Mouse (Mus musculus) hindbrain, embryonic 11.5 days (tissue): ENCODE results near the gene Tbc1d9. TPM values are rescaled to one million over a fixed set of nuclear protein-coding genes. Genes with fewer than 3 reads are reported as not detected.

Source experiments
- ATAC-seq: fragments of 200-750 bp; cut with Nextera tagmentation; 2 replicates; pipeline ENCODE4 v1.8.0; 2017; ENCODE audit warnings: mild to moderate bottlenecking, moderate TSS enrichment, moderate library complexity; ENCODE audit not compliant: low FRiP score
- DNase-seq: peaks from one replicate; pipeline ENCODE4 v3.0.0-alpha.2; 2015; ENCODE audit warnings: low spot score
- H3K27ac ChIP-seq: fragments of 300-500 bp; sonication (generic); 2 replicates; pipeline ENCODE4 v1.5.1; 2014; ENCODE audit warnings: mild to moderate bottlenecking, low read depth, low read length
- H3K27me3 ChIP-seq: fragments of 300-500 bp; sonication (generic); 2 replicates; pipeline ENCODE4 v1.6.1; 2014; ENCODE audit warnings: mild to moderate bottlenecking, low read length, moderate library complexity, mixed read lengths; ENCODE audit not compliant: control insufficient read depth, insufficient read depth
- H3K36me3 ChIP-seq: fragments of 300-500 bp; sonication (generic); 2 replicates; pipeline ENCODE4 v1.6.1; 2014; ENCODE audit warnings: mild to moderate bottlenecking, low read length, moderate library complexity, mixed read lengths; ENCODE audit not compliant: control insufficient read depth, insufficient read depth
- H3K4me1 ChIP-seq: fragments of 300-500 bp; sonication (generic); replicated peaks from 2 replicates; pipeline ENCODE4 v1.6.1; 2014; ENCODE audit warnings: low read length, mixed read lengths; ENCODE audit not compliant: control insufficient read depth, insufficient read depth
- H3K4me2 ChIP-seq: fragments of 300-500 bp; sonication (generic); replicated peaks from 2 replicates; pipeline ENCODE4 v1.6.1; 2014; ENCODE audit warnings: mild to moderate bottlenecking, low read depth, low read length
- H3K4me3 ChIP-seq: fragments of 300-500 bp; sonication (generic); 2 replicates; pipeline ENCODE4 v1.5.1; 2014; ENCODE audit warnings: low read depth, low read length
- H3K9ac ChIP-seq: fragments of 300-500 bp; sonication (generic); 2 replicates; pipeline ENCODE4 v1.6.1; 2014; ENCODE audit warnings: low read depth, low read length
- H3K9me3 ChIP-seq: fragments of 300-500 bp; sonication (generic); 2 replicates; pipeline ENCODE4 v1.6.1; 2016; ENCODE audit warnings: low read length; ENCODE audit not compliant: control insufficient read depth
- WGBS: fragments of 180-500 bp; shearing (Covaris S2); extraction: QIAGEN DNeasy Blood & Tissue Kit; methylation state at CpG from one replicate; pipeline ENCODE4 v1.1.7; 2014; 5-methylcytosine and 5-hydroxymethylcytosine counted together
- polyA plus RNA-seq: library from polyadenylated mRNA; unstranded; fragments of >200 nt; fragmentation: Nextera tagmentation; extraction: Ambion mirVana; gene quantifications from 2 replicates; pipeline ENCODE4 v1.2.1, GENCODE M21; 2014

The Tbc1d9 gene
- polyA plus RNA-seq, 1 experiment from 2014 or later, result 12.8 TPM

DNA sequence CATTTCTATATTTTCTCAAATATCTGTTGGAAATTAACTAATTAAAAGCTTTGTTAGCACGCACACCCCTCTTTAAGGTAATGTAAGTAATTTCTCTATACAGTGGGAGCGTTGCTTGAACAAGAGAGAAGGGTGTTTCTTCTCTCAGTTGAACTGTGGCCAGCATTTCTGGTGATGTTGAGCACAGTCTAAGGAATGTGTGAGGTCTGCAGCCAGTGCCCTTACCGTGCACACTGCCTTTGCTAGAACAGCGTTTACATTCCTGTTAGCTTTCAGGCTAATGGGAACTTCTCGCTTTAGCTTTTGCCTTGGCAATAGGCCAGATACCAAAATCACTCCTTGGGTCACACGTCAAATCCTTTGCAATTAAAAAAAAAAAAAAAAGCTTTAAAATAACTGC lies 21.2 kb downstream of the Tbc1d9 start:
- ATAC-seq, result no peak
- DNase-seq, result no peak
- Histone ChIP-seq H3K27me3 (no peaks in the 10 kb centered on the region), H3K9me3 (no peaks in the 10 kb centered on the region), H3K36me3 (no peaks in the 10 kb centered on the region), H3K9ac (no peak overlapping the region), H3K4me1 (peaks cover 4% of the 10 kb centered on the region; the same call in 1 of the 2 replicates), H3K4me3 (no peak overlapping the region), H3K4me2 (no peak overlapping the region), H3K27ac (no peak overlapping the region)
- WGBS, result 78% methylated on average over 6 of the region's 6 CpGs

DNA sequence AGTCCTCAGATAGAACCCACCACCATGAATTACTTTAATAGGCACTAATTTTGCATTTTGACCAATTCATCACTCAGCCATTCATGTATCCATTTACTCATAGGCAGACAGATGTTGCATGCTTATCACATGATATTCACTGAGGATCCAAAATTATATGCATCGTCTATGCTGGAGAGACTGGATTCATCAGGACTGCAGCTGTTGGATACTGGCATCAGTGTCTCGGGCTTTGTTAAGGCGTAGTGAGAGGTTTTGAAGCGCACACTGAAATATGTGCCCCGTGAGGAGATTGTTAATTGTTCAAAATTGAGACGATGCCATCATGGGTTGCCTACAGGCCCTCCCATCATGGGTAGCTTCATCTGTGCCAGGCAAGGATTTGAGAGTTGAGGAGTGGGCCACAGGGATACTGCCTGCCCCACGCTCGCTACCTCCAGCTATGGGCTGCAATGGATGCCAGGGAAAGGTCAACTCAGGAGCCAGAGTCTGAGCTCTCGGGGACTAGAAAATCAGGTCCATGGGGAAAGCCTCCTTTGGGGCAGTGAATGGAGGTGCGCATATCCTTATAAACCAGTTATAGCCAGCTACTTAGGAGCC lies 22.3 kb downstream of the Tbc1d9 start:
- Histone ChIP-seq H3K4me3 (no peak overlapping the region), H3K9me3 (no peaks in the 10 kb centered on the region), H3K27me3 (no peaks in the 10 kb centered on the region), H3K27ac (no peak overlapping the region), H3K9ac (no peak overlapping the region), H3K4me2 (no peak overlapping the region), H3K36me3 (no peaks in the 10 kb centered on the region), H3K4me1 (peaks cover 4% of the 10 kb centered on the region; the same call in 1 of the 2 replicates)
- DNase-seq (no peak), ATAC-seq (peak; percentile 31; the same call in 1 of the 2 replicates)
- WGBS, result 88% methylated on average over 10 of the region's 10 CpGs

DNA sequence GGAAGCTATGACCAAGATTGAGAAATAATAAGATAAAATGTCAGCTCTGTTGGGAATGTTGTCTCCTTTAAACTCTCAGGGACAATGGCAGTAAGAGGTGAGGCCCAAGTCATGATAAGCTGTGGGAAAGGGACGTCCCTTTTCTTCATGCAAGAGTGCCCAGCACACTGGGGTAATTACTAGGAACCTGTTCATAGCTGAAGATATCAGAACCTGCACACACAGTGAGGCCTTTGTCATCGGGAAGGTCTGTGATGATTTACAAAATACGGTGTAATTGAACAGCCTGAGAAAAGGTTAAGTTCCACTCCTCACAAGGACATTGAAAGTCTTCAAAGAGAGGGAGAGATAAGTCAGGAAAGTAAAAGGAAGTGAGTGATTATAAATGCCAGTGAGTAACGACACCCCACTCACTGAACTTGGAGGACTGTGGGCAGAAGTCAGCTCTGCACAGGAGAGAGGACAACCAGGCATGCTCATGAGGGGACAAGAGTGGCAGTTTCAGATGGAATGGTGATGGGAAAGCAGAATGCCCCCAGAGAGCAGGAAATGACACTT lies 24.5 kb downstream of the Tbc1d9 start:
- Histone ChIP-seq H3K9me3 (no peaks in the 10 kb centered on the region), H3K9ac (no peak overlapping the region), H3K27ac (no peak overlapping the region), H3K4me1 (no peaks in the 10 kb centered on the region), H3K4me3 (no peak overlapping the region), H3K36me3 (no peaks in the 10 kb centered on the region), H3K27me3 (no peaks in the 10 kb centered on the region), H3K4me2 (no peak overlapping the region)
- ATAC-seq (no peak), DNase-seq (no peak)
- 82% methylated on average over 4 of the region's 4 CpGs for WGBS

DNA sequence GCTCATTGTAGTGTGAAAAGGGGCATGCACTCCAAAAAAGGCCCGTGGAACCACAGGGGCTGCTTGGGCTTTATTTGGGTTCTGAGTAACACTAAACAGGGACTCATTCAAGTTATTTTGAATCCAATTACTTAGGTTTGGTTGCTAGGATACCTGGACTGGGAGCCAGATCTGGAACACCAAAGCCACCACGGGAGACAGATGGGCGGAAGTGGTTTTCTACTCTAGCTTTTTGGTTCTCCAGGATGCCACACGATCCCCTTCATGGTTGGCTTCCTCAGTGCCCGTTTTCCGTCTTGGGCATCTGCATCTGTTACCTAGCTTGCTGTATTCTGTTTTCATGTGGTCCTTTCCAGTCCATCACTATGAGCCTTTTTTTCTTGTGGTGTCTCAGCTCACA lies 30.9 kb downstream of the Tbc1d9 start:
- Histone ChIP-seq H3K4me2 (no peak overlapping the region), H3K27ac (no peak overlapping the region), H3K27me3 (no peaks in the 10 kb centered on the region), H3K9ac (no peak overlapping the region), H3K9me3 (no peaks in the 10 kb centered on the region), H3K4me3 (no peak overlapping the region), H3K4me1 (no peaks in the 10 kb centered on the region), H3K36me3 (no peaks in the 10 kb centered on the region)
- DNase-seq (no peak), ATAC-seq (no peak)
- WGBS, result 82% methylated on average over 6 of the region's 6 CpGs

DNA sequence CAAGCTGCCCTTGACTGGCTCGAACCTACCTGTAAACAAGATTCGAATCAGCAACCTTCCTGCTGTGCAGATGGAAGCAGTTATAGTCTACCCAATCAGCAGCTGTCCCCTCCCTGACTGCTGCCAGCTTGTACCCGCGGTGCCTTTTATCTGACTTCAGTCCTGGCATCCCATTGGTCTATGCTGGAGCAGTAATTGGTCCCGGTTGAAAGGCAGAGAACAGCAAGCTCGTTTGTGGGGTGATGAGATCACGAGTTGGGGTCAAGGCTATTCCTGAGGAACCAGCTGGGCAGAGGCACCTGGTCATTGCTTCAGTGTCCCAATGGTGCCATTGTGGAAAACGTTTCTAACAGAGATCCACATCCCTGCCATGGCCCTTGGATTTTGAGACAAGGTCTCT lies 34.6 kb downstream of the Tbc1d9 start:
- no peak overlapping the region for H3K4me2 ChIP-seq
- no peak overlapping the region for H3K27ac ChIP-seq
- H3K36me3 ChIP-seq, result no peaks in the 10 kb centered on the region
- H3K4me1 ChIP-seq, result no peaks in the 10 kb centered on the region
- H3K9ac ChIP-seq, result no peak overlapping the region
- 76% methylated on average over 8 of the region's 8 CpGs for WGBS
- DNase-seq (no peak), ATAC-seq (no peak)
- H3K9me3 ChIP-seq, result no peaks in the 10 kb centered on the region
- H3K27me3 ChIP-seq, result no peaks in the 10 kb centered on the region
- no peak overlapping the region for H3K4me3 ChIP-seq

DNA sequence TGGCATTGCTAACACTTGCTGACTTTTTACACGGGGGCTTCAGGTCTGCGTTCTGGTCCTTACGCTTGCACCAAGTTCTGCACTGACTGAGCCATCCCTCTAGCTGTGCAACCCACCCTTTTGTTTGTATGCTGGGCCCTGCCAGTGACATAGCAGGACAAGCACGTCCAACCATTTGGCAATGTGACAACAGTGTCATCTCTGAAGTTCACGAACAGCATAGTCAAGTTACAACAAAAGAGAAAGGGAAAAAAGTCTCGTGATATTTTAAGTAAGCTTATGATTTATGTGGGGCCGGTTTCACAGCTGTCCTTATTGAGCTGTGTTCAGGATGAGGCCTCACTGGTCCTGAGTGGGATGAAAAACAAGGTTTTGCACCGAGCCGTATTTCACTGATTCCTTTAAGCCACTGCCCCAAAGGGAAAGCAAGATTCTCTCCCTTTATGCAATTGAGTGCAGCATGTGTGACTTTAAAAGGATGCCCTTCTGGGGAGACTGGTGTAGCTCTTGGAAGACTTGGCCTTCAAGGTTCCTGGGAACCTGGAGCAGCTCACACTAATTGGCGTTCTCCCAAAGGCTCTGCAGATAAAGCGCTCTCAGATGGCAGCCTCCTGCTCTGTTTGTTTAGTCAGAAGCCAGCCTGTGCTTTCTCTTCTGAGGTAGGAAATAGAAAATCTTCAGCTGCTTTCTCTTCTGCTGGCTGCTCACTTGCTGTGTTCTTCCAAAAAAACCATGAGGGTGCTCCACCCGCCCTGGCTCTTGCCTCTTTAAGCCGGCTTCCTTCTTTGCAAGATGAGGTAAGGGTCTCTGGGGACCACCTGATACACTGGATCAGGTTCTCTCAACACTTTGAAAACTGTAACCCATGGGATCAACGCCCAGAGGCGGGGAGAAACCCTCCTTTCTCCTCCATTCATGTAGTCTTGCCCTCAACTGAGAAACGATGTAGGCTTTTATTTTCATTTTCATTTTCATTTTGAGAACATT lies 35.3 kb downstream of the Tbc1d9 start:
- H3K4me3 ChIP-seq, result no peak overlapping the region
- no peaks in the 10 kb centered on the region for H3K27me3 ChIP-seq
- H3K9ac ChIP-seq, result no peak overlapping the region
- H3K36me3 ChIP-seq, result no peaks in the 10 kb centered on the region
- WGBS, result 85% methylated on average over 16 of the region's 16 CpGs
- DNase-seq (no peak), ATAC-seq (no peak)
- H3K27ac ChIP-seq, result no peak overlapping the region
- no peaks in the 10 kb centered on the region for H3K9me3 ChIP-seq
- H3K4me1 ChIP-seq, result no peaks in the 10 kb centered on the region
- H3K4me2 ChIP-seq, result no peak overlapping the region

DNA sequence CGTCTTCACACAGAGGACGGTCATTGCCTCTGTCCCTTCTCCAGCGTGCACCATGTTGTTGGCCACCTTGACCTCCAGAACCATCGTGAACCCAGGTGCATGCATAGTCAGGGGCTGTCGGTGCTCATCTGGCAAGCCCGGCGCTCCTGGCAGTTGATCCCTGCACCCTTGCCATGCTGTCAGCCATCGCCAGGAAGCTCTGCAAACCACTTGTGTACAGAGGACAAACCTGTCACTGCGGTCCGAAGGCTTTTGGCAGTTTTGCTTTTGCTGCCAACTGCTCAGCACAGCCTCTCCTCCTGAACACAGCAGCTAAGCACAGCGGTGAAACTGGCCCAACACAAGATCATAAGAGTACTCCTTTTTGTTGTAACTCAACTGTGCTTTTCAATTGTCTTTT lies 37.8 kb downstream of the Tbc1d9 start:
- H3K4me1 ChIP-seq, result no peaks in the 10 kb centered on the region
- H3K9ac ChIP-seq, result no peak overlapping the region
- no peaks in the 10 kb centered on the region for H3K9me3 ChIP-seq
- no peaks in the 10 kb centered on the region for H3K36me3 ChIP-seq
- no peak overlapping the region for H3K27ac ChIP-seq
- DNase-seq (no peak), ATAC-seq (no peak)
- H3K4me3 ChIP-seq, result no peak overlapping the region
- 92% methylated on average over 11 of the region's 11 CpGs for WGBS
- H3K27me3 ChIP-seq, result no peaks in the 10 kb centered on the region
- H3K4me2 ChIP-seq, result no peak overlapping the region

DNA sequence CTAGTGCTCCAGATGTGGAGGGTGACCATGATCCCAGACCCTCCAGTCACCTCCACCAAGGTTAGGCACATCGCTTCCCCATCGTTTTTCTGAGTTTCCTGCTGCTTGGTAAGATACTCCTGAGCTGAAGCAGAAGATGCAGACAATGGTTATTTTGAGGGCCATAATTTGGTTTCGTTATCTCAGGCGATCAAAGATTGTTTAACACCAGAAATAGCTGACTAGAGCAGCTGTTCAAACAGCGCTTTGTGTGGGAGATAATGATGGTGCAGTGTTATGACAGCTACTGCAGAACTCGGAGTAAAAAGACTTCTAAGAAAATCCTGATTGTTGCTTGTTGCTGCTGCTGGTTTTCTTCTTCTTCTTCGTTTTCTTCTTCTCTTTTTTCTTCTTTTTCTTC lies 40.8 kb downstream of the Tbc1d9 start:
- Histone ChIP-seq H3K4me1 (no peaks in the 10 kb centered on the region), H3K27me3 (no peaks in the 10 kb centered on the region), H3K4me3 (no peak overlapping the region), H3K27ac (no peak overlapping the region), H3K9me3 (no peaks in the 10 kb centered on the region), H3K9ac (no peak overlapping the region), H3K36me3 (no peaks in the 10 kb centered on the region), H3K4me2 (no peak overlapping the region)
- ATAC-seq (no peak), DNase-seq (no peak)
- WGBS, result 86% methylated on average over 7 of the region's 7 CpGs
